In genomic region chr4:82592086-82593030, GRCm38 (mm10) we compare ENCODE assay signal across 9 mouse cellular contexts.
DNase-seq lines count a peak whose midpoint lies in the region; ATAC-seq and TF ChIP-seq lines count a peak whose summit lies in the region.
"Had no signal": no experiment of that assay in that cellular context is flagged by ENCODE, and none has a peak within 500 bp of the region (broad histone marks: within the 10 kb centered on the region; RNA-seq: fewer than 3 reads in every experiment).

No protein-coding gene starts in this region.

- ATAC-seq in cerebellum, adult (ENCODE audit: insufficient number of reproducible peaks, low FRiP score, low TSS enrichment), result peak; percentile 69; the same call in 1 of the 2 replicates
- ATAC-seq in forebrain, embryonic 13.5 days, result peak; percentile 79
- peak; percentile 84 for ATAC-seq in hindbrain, embryonic 16.5 days

- no peak overlapping the region for H3K4me3 ChIP-seq in layer of hippocampus, adult 2 months
- H3K4me3 ChIP-seq in forebrain, embryonic 13.5 days, result no peak overlapping the region
- H3K4me3 ChIP-seq in hindbrain, embryonic 16.5 days (ENCODE audit: low read length), result no peak overlapping the region
- H3K4me3 ChIP-seq in thymus, adult 2 months (ENCODE audit: control insufficient read depth, insufficient read depth, low read length), result no peak overlapping the region
- H3K4me3 ChIP-seq: embryonic facial prominence, embryonic 15.5 days had no signal

- peak; percentile 33 to 51 for DNase-seq in layer of hippocampus, adult 2 months (ENCODE audit: low spot score in 2 of 2)
- DNase-seq in layer of hippocampus, adult 11-12 months (ENCODE audit: low spot score), result no peak
- no peak for DNase-seq in kidney, postnatal 14 days
- DNase-seq in thymus, adult 2 months, result no peak
- DNase-seq in kidney, adult 8-10 months, result no peak

- H3K27me3 ChIP-seq in forebrain, embryonic 13.5 days, result no peaks in the 10 kb centered on the region
- H3K27me3 ChIP-seq in hindbrain, embryonic 16.5 days (replicated peaks; ENCODE audit: control insufficient read depth, insufficient read depth, low read length), result no peaks in the 10 kb centered on the region
- H3K27me3 ChIP-seq in thymus, adult 2 months (ENCODE audit: control insufficient read depth, insufficient read depth, low read length), result no peaks in the 10 kb centered on the region
- H3K27me3 ChIP-seq: embryonic facial prominence, embryonic 15.5 days had no signal

- H3K9me3 ChIP-seq in forebrain, embryonic 13.5 days (replicated peaks), result no peaks in the 10 kb centered on the region
- H3K9me3 ChIP-seq in hindbrain, embryonic 16.5 days (ENCODE audit: control insufficient read depth, low read length), result no peaks in the 10 kb centered on the region
- H3K9me3 ChIP-seq: embryonic facial prominence, embryonic 15.5 days had no signal

- no peaks in the 10 kb centered on the region for H3K36me3 ChIP-seq in forebrain, embryonic 13.5 days (ENCODE audit: poor library complexity, severe bottlenecking)
- H3K36me3 ChIP-seq in hindbrain, embryonic 16.5 days (ENCODE audit: control insufficient read depth, insufficient read depth, low read length), result no peaks in the 10 kb centered on the region
- no peaks in the 10 kb centered on the region for H3K36me3 ChIP-seq in thymus, adult 2 months (ENCODE audit: control insufficient read depth, insufficient read depth, low read length)
- H3K36me3 ChIP-seq: embryonic facial prominence, embryonic 15.5 days had no signal

- H3K9ac ChIP-seq in forebrain, embryonic 13.5 days, result no peak overlapping the region
- peak overlapping the region; percentile 13; the same call in 1 of the 2 replicates for H3K9ac ChIP-seq in hindbrain, embryonic 16.5 days (ENCODE audit: low read depth, low read length)
- H3K9ac ChIP-seq: embryonic facial prominence, embryonic 15.5 days had no signal

- WGBS in forebrain, embryonic 13.5 days, result 36% methylated on average over 7 of the region's 7 CpGs
- 39% methylated on average over 7 of the region's 7 CpGs for WGBS in hindbrain, embryonic 16.5 days
- WGBS in thymus, adult 2 months, result 80% methylated on average over 7 of the region's 7 CpGs

- peak overlapping the region; percentile 79 for H3K27ac ChIP-seq in layer of hippocampus, adult 2 months
- peak overlapping the region; percentile 84 for H3K27ac ChIP-seq in forebrain, embryonic 13.5 days
- peak overlapping the region; percentile 75 for H3K27ac ChIP-seq in hindbrain, embryonic 16.5 days (ENCODE audit: low read depth, low read length)
- H3K27ac ChIP-seq in thymus, adult 2 months (ENCODE audit: control insufficient read depth, insufficient read depth, low read length), result no peak overlapping the region
- H3K27ac ChIP-seq: embryonic facial prominence, embryonic 15.5 days had no signal

- H3K4me2 ChIP-seq in forebrain, embryonic 13.5 days, result peak overlapping the region; percentile 37
- peak overlapping the region; percentile 23; the same call in 1 of the 2 replicates for H3K4me2 ChIP-seq in hindbrain, embryonic 16.5 days (ENCODE audit: low read length)
- H3K4me2 ChIP-seq: embryonic facial prominence, embryonic 15.5 days had no signal

- no peak for TF ChIP-seq POLR2A in thymus, adult 2 months (IDR thresholded peaks at IDR 0.05; ENCODE audit: control insufficient read depth, extremely low read depth, insufficient read depth, low read length, poor library complexity)

- no peak for TF ChIP-seq CTCF in layer of hippocampus, adult 2 months (conservative IDR thresholded peaks at IDR 0.05)
- no peak for TF ChIP-seq CTCF in thymus, adult 2 months (IDR thresholded peaks at IDR 0.05; ENCODE audit: borderline replicate concordance, control insufficient read depth, extremely low read depth, insufficient read depth, low read length, poor library complexity)

- peaks cover 35% of the 10 kb centered on the region for H3K4me1 ChIP-seq in forebrain, embryonic 13.5 days
- peaks cover 2% of the 10 kb centered on the region for H3K4me1 ChIP-seq in hindbrain, embryonic 16.5 days (ENCODE audit: control insufficient read depth, insufficient read depth, low read depth, low read length)
- no peaks in the 10 kb centered on the region for H3K4me1 ChIP-seq in thymus, adult 2 months (replicated peaks; ENCODE audit: control insufficient read depth, insufficient read depth, low read length)

Comparison
In these comparisons a context has a peak if more than half of its experiments do, and no peak if none do; other contexts are left out.
1. DNase-seq: peak in layer of hippocampus, adult 2 months (2 of 2); none in layer of hippocampus, adult 11-12 months (single experiment), kidney, postnatal 14 days (single experiment), thymus, adult 2 months (single experiment) and kidney, adult 8-10 months (0 of 2).
2. Peak in every context shown above with its lines, with median percentiles within 50 percentile points of each other: ATAC-seq.